Mouse (Mus musculus) heart, adult 2 months (tissue): Measurements from ENCODE around the gene Zfp651. TPM values are rescaled to one million over a fixed set of nuclear protein-coding genes. Genes with fewer than 3 reads are reported as not detected.

Experiments used
- DNase-seq, 2 experiments: peaks; one replicate each; pipeline ENCODE4 v3.0.0; 2021
- H3K27ac ChIP-seq: fragments of 200-600 bp; 2 replicates; pipeline ENCODE4 v1.8.1; 2022
- H3K27me3 ChIP-seq: fragments of 200-500 bp; 2 replicates; pipeline ENCODE4 v1.6.1; 2012; ENCODE audit warnings: mild to moderate bottlenecking, low read length, inconsistent platforms, mixed read lengths; ENCODE audit not compliant: control insufficient read depth, insufficient read depth
- H3K36me3 ChIP-seq: fragments of 200-500 bp; 2 replicates; pipeline ENCODE4 v1.6.1; 2012; ENCODE audit warnings: low read length, inconsistent platforms; ENCODE audit not compliant: control insufficient read depth, insufficient read depth
- H3K4me1 ChIP-seq: fragments of 200-500 bp; 2 replicates; pipeline ENCODE4 v1.6.1; 2011; ENCODE audit warnings: low read length; ENCODE audit not compliant: control insufficient read depth, insufficient read depth
- H3K4me3 ChIP-seq: fragments of 200-600 bp; 2 replicates; pipeline ENCODE4 v1.8.1; 2022
- H3K79me2 ChIP-seq: fragments of 200-500 bp; replicated peaks from 2 replicates; pipeline ENCODE4 v1.6.1; 2012; ENCODE audit warnings: mild to moderate bottlenecking, inconsistent platforms, low read length, moderate library complexity, mixed read lengths; ENCODE audit not compliant: control insufficient read depth, insufficient read depth
- H3K9ac ChIP-seq: fragments of 200-500 bp; 2 replicates; pipeline ENCODE4 v1.6.1; 2012; ENCODE audit warnings: low read depth, mild to moderate bottlenecking, control low read depth, inconsistent platforms, low read length, mixed read lengths
- CTCF ChIP-seq: fragments of 200-600 bp; IDR thresholded peaks from 2 replicates; pipeline ENCODE4 v1.8.1; 2022; ENCODE audit warnings: antibody characterized with exemption, mild to moderate bottlenecking, moderate library complexity
- EP300 ChIP-seq: fragments of 200-500 bp; IDR thresholded peaks from 2 replicates; pipeline ENCODE4 v1.6.1; 2011; ENCODE audit warnings: low read depth, low read length, control low read depth; ENCODE audit not compliant: insufficient read depth
- POLR2A ChIP-seq: fragments of 200-500 bp; IDR thresholded peaks from 2 replicates; pipeline ENCODE4 v1.6.1; 2011; ENCODE audit warnings: mild to moderate bottlenecking, low read depth, low read length, control low read depth; ENCODE audit not compliant: insufficient read depth
- WGBS: fragments of 180-500 bp; shearing (Covaris S2); methylation state at CpG from one replicate; pipeline ENCODE4 v1.1.7; 2018; 5-methylcytosine and 5-hydroxymethylcytosine counted together
- intact Hi-C: fragments of 180-260 bp; cut with DNase I; formaldehyde crosslinking; loops from one replicate; pipeline ENCODE4 v1.15.1; 2025
- polyA plus RNA-seq: library from polyadenylated mRNA; depleted of rRNA; stranded (reverse); fragments of >200 nt; gene quantifications from 2 replicates; pipeline ENCODE4 v1.2.3, GENCODE M21; 2012
- total RNA-seq, 2 experiments: library from RNA; stranded (reverse); gene quantifications; 2 replicates each; pipeline ENCODE4 v1.2.3; 2021

The Zfp651 gene
- total and polyA plus RNA-seq, 3 experiments: 67.7 to 130 (median 117) TPM

- TF ChIP-seq EP300: no peak
- no peak for TF ChIP-seq POLR2A
- no peak for TF ChIP-seq CTCF
- peaks cover 4% of the 10 kb centered on the region for H3K4me1 ChIP-seq
- peak overlapping the region; percentile 93 for H3K4me3 ChIP-seq
- WGBS: 2% methylated on average over 43 of the region's 43 CpGs
- H3K9ac ChIP-seq: peak overlapping the region; percentile 79
- H3K27me3 ChIP-seq: no peaks in the 10 kb centered on the region
- intact Hi-C loops: no loop called here
- no peaks in the 10 kb centered on the region for H3K36me3 ChIP-seq
- peak; percentile 74 to 79 for DNase-seq
- H3K27ac ChIP-seq: peak overlapping the region; percentile 90
- H3K79me2 ChIP-seq: no peaks in the 10 kb centered on the region
Measured at GRCm38 (mm10) chr9:121760271-121761090, 1.4 kb downstream of the Zfp651 start.

GRCm38 (mm10) chr9:121761091-121761665 is 2.0 kb downstream of the Zfp651 start:
- Histone ChIP-seq H3K9ac (no peak overlapping the region), H3K36me3 (no peaks in the 10 kb centered on the region), H3K27me3 (no peaks in the 10 kb centered on the region), H3K4me1 (peaks cover 4% of the 10 kb centered on the region), H3K79me2 (no peaks in the 10 kb centered on the region), H3K27ac (peak overlapping the region; percentile 90; the same call in 1 of the 2 replicates), H3K4me3 (no peak overlapping the region; the same call in 1 of the 2 replicates)
- 56% methylated on average over 10 of the region's 10 CpGs for WGBS
- intact Hi-C loops: no loop called here
- peak in 1 of 2 experiments; percentile 40 for DNase-seq
- no peak for TF ChIP-seq CTCF
- no peak for TF ChIP-seq POLR2A
- no peak for TF ChIP-seq EP300

DNA sequence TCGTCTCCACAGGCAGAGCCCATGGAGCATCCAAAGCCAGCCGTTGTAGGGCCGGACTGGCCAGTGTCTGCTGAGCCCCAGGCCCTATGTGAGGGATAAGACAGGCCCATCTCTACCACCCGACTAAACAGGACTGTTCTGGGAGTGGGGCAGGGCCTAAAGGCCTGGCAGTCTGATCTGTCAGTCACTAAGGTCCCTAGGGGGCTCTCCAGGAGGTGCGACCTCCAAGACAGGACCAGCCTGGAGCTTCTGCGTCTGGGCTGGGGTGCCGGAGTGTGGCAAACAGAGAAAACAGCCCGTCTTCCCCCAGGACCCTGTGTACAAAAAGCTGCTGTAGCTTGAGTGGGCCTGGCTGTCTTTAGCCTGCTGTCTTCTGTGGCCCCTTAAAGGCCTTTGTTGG is 2.7 kb downstream of the Zfp651 start:
- Histone ChIP-seq H3K27ac (no peak overlapping the region), H3K36me3 (no peaks in the 10 kb centered on the region)
- DNase-seq: no peak

DNA sequence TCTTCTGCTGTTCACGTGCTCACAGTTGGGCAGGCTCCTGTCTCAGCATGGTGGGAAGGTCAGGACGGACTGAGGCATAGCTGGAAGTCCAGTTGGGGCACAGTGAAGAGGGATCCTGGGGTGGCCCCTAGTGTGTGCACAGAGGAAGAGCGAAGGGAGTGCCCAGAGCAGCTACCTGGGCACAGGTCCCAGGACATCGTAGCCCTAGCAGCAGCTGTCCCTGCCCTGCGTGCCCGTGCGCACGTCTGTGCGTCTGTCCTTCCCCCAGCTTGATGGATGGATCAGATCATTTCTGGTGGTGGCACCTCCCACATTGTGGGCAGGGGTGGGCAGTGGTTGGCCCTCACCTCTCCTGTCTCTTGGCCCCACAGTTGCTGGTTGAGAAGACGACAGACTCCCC is 3.1 kb downstream of the Zfp651 start:
- 88% methylated on average over 10 of the region's 10 CpGs for WGBS
- no peak for TF ChIP-seq CTCF
- TF ChIP-seq POLR2A: no peak
- no peak for TF ChIP-seq EP300
- Histone ChIP-seq H3K4me1 (peaks cover 4% of the 10 kb centered on the region), H3K79me2 (no peaks in the 10 kb centered on the region), H3K27ac (no peak overlapping the region), H3K27me3 (no peaks in the 10 kb centered on the region), H3K36me3 (no peaks in the 10 kb centered on the region), H3K4me3 (no peak overlapping the region), H3K9ac (no peak overlapping the region)
- DNase-seq: no peak
- intact Hi-C loops: no loop called here

More for the DNA sequence above, 2.7 kb downstream of the Zfp651 start:
- no peak for TF ChIP-seq POLR2A
- Histone ChIP-seq H3K4me1 (peaks cover 4% of the 10 kb centered on the region), H3K9ac (no peak overlapping the region), H3K4me3 (no peak overlapping the region), H3K27me3 (no peaks in the 10 kb centered on the region), H3K79me2 (no peaks in the 10 kb centered on the region)
- WGBS: 77% methylated on average over 8 of the region's 8 CpGs
- intact Hi-C loops: no loop called here

- H3K9ac ChIP-seq: no peak overlapping the region
- 84% methylated on average over 25 of the region's 25 CpGs for WGBS
- no peaks in the 10 kb centered on the region for H3K79me2 ChIP-seq
- TF ChIP-seq CTCF (no peak), EP300 (no peak), POLR2A (no peak)
- H3K27ac ChIP-seq: no peak overlapping the region
- peaks cover 3% of the 10 kb centered on the region for H3K4me1 ChIP-seq
- intact Hi-C loops: no loop called here
- H3K36me3 ChIP-seq: no peaks in the 10 kb centered on the region
- H3K27me3 ChIP-seq: no peaks in the 10 kb centered on the region
- no peak overlapping the region for H3K4me3 ChIP-seq
- no peak for DNase-seq
Measured at GRCm38 (mm10) chr9:121762761-121763160, 3.6 kb downstream of the Zfp651 start.

GRCm38 (mm10) chr9:121763716-121764115 is 4.6 kb downstream of the Zfp651 start:
- H3K4me3 ChIP-seq: no peak overlapping the region
- H3K9ac ChIP-seq: no peak overlapping the region
- TF ChIP-seq EP300 (no peak), CTCF (no peak), POLR2A (no peak)
- H3K79me2 ChIP-seq: no peaks in the 10 kb centered on the region
- H3K4me1 ChIP-seq: peaks cover 3% of the 10 kb centered on the region
- no peaks in the 10 kb centered on the region for H3K36me3 ChIP-seq
- 57% methylated on average over 19 of the region's 19 CpGs for WGBS
- H3K27ac ChIP-seq: no peak overlapping the region
- peak; percentile 63 to 72 for DNase-seq
- intact Hi-C loops: no loop called here
- H3K27me3 ChIP-seq: no peaks in the 10 kb centered on the region
